Mouse (Mus musculus): ENCODE results near the gene Dcdc2b.

GRCm38 (mm10) chr4:129645204-129645603 lies 31.1 kb upstream of the Dcdc2b start:
- TF ChIP-seq CTCF (conservative IDR thresholded peaks at IDR 0.05; ENCODE audit: low read length) (no peak), NANOG (IDR thresholded peaks at IDR 0.05; ENCODE audit: borderline replicate concordance, low read length) (no peak), POU5F1 (IDR thresholded peaks at IDR 0.05; ENCODE audit: borderline replicate concordance, low read length) (no peak)

All from E14TG2a.4 (cell line).